Comparison of ENCODE assay signal across 25 mouse cellular contexts in genomic region chr1:130659641-130660040, GRCm38 (mm10). TPM values are rescaled to one million over a fixed set of nuclear protein-coding genes. Genes with fewer than 3 reads are reported as not detected.
DNase-seq lines count a peak whose midpoint lies in the region; TF ChIP-seq lines count a peak whose summit lies in the region.
"Not testable (repeated sequence)": the region's sequence is repeated elsewhere in the genome, so short reads cannot be mapped to it uniquely, and the experiment has no call there.
"Had no signal": no experiment of that assay in that cellular context is flagged by ENCODE, and none has a peak within 500 bp of the region (broad histone marks: within the 10 kb centered on the region; RNA-seq: fewer than 3 reads in every experiment).

No protein-coding gene starts in this region.

- peaks cover 15% of the 10 kb centered on the region for H3K36me3 ChIP-seq in liver, adult 2 months (ENCODE audit: control insufficient read depth, insufficient read depth, low read length)

- H3K79me2 ChIP-seq in liver, adult 2 months (ENCODE audit: control insufficient read depth, insufficient read depth, low read length), result peaks cover 14% of the 10 kb centered on the region; the same call in 1 of the 2 replicates

- H3K9ac ChIP-seq in liver, adult 2 months (ENCODE audit: low read depth, low read length), result peak overlapping the region; percentile 77

- peak overlapping the region; percentile 77 for H3K27ac ChIP-seq in liver, adult 2 months (replicated peaks; ENCODE audit: insufficient read depth, low read depth, low read length)

- peaks cover 24% of the 10 kb centered on the region for H3K4me1 ChIP-seq in liver, adult 2 months (ENCODE audit: control insufficient read depth, insufficient read depth, low read length)

- H3K4me3 ChIP-seq in liver, adult 2 months (ENCODE audit: insufficient read depth, low read depth, low read length), result peak overlapping the region; percentile 83

- peak; percentile 66 for DNase-seq in ZHBTc4 (ENCODE audit: low read depth, low spot score)
- DNase-seq in cerebellum, adult 18-20 months, result peak; percentile 6 to 10
- peak; percentile 3 for DNase-seq in cerebellum, adult 8-10 months
- DNase-seq in cerebellum, adult 9-11 months, result peak; percentile 4
- DNase-seq in cerebellum, postnatal 36 days, result peak; percentile 7 to 24
- DNase-seq in liver, adult 2 months (ENCODE audit: extremely low read depth, low read depth, low spot score), result peak; percentile 58

- 11% methylated on average over 5 of the region's 5 CpGs for WGBS in liver, adult 2 months

- H3K27me3 ChIP-seq in liver, adult 2 months (ENCODE audit: control insufficient read depth, insufficient read depth, low read length), result not testable (repeated sequence)

- TF ChIP-seq POLR2A in liver, adult 2 months (IDR thresholded peaks at IDR 0.05; ENCODE audit: extremely low read depth, insufficient read depth, low read length), result not testable (repeated sequence)

- TF ChIP-seq CTCF in liver, adult 2 months (IDR thresholded peaks at IDR 0.05; ENCODE audit: low read depth, low read length), result not testable (repeated sequence)

RNA-seq across cellular contexts. Expression of gene C4bp, which starts 1.8 kb away (rescaled TPM):
- total RNA-seq in liver, adult 2 months (2014; rRNA removed), result 368 and 394 TPM in 2 replicates
- 151 and 182 TPM in 2 replicates for polyA plus RNA-seq in liver, adult 2 months (2012; rRNA removed)
- total RNA-seq: adrenal gland, postnatal 25 days; common myeloid progenitor, adult 5-6 weeks had no signal
- polyA plus RNA-seq: CD4-positive, CD25-positive, alpha-beta regulatory T cell, adult 4 months; embryonic facial prominence, embryonic 11.5 days; embryonic facial prominence, embryonic 13.5 days; embryonic facial prominence, embryonic 15.5 days; erythroblast, embryonic 14.5 days; forebrain, embryonic 10.5 days; forebrain, embryonic 12.5 days; forebrain, embryonic 14.5 days; forebrain, embryonic 16.5 days; G1E had no signal

RNA-seq across cellular contexts. Expression of gene Zp3r, which starts 30.2 kb away (rescaled TPM):
- not detected in 2 replicates for total RNA-seq in liver, adult 2 months (2014; rRNA removed)
- not detected in 2 replicates for polyA plus RNA-seq in liver, adult 2 months (2012; rRNA removed)
- total RNA-seq: adrenal gland, adult 2 months; adrenal gland, postnatal 10 days; adrenal gland, postnatal 25 days; adrenal gland, postnatal 4 days; CH12.LX; common myeloid progenitor, adult 5-6 weeks had no signal
- polyA plus RNA-seq: adrenal gland, adult 2 months; brain, embryonic 14.5 days; CD4-positive, CD25-positive, alpha-beta regulatory T cell, adult 4 months; embryonic facial prominence, embryonic 11.5 days; embryonic facial prominence, embryonic 13.5 days; embryonic facial prominence, embryonic 15.5 days; erythroblast, embryonic 14.5 days; forebrain, embryonic 10.5 days; forebrain, embryonic 12.5 days; forebrain, embryonic 14.5 days; forebrain, embryonic 16.5 days; frontal cortex, adult 2 months; G1E; Patski had no signal

RNA-seq across cellular contexts. Expression of gene Gm29427, which starts 56.0 kb away (rescaled TPM):
- total RNA-seq in liver, adult 2 months (2014; rRNA removed), result 0.20 TPM in 1 of 2 replicates, not detected in the other
- polyA plus RNA-seq in liver, adult 2 months (2012; rRNA removed), result not detected in 2 replicates
- total RNA-seq: adrenal gland, adult 2 months; adrenal gland, postnatal 10 days; CH12.LX; common myeloid progenitor, adult 5-6 weeks had no signal
- polyA plus RNA-seq: adrenal gland, adult 2 months; brain, embryonic 14.5 days; CD4-positive, CD25-positive, alpha-beta regulatory T cell, adult 4 months; embryonic facial prominence, embryonic 11.5 days; embryonic facial prominence, embryonic 13.5 days; embryonic facial prominence, embryonic 15.5 days; erythroblast, embryonic 14.5 days; forebrain, embryonic 10.5 days; forebrain, embryonic 12.5 days; forebrain, embryonic 14.5 days; G1E had no signal

RNA-seq across cellular contexts. Expression of gene Yod1, which starts 57.5 kb away (rescaled TPM):
- total RNA-seq in liver, adult 2 months (2014; rRNA removed), result 8.9 and 9.0 TPM in 2 replicates
- polyA plus RNA-seq in liver, adult 2 months (2012; rRNA removed), result 1.3 and 1.4 TPM in 2 replicates

Comparison
In these comparisons a context has a peak if more than half of its experiments do, and no peak if none do; other contexts are left out.
1. Peak in every context shown above with its lines: DNase-seq, H3K4me3 ChIP-seq and H3K27ac ChIP-seq.
2. DNase-seq: peak in every context shown above with its lines; median percentile 66 in ZHBTc4; 58 in liver, adult 2 months; 16 in cerebellum, postnatal 36 days; 8 in cerebellum, adult 18-20 months; 4 in cerebellum, adult 9-11 months; 3 in cerebellum, adult 8-10 months.